Mouse (Mus musculus): ENCODE measurements around the gene Pla2g12b.

GRCm38 (mm10) chr10:59444635-59445034, 41.2 kb downstream of the Pla2g12b start:
- no peak for TF ChIP-seq CTCF (IDR thresholded peaks at IDR 0.05; ENCODE audit: low read depth, low read length)
- TF ChIP-seq GATA1 (IDR thresholded peaks at IDR 0.05; ENCODE audit: borderline replicate concordance, low read length), result no peak
- no peak for TF ChIP-seq TAL1 (conservative IDR thresholded peaks at IDR 0.05; ENCODE audit: low read depth, low read length)

All from G1E (cell line).